Mouse (Mus musculus): ENCODE measurements around the gene Iqub. TPM values are rescaled to one million over a fixed set of nuclear protein-coding genes. Genes with fewer than 3 reads are reported as not detected.
A peak's percentile ranks its signal among the peaks of the same experiment; 100 is the strongest.

Gene Iqub
- total and polyA plus RNA-seq, 2 experiments: not detected

DNA sequence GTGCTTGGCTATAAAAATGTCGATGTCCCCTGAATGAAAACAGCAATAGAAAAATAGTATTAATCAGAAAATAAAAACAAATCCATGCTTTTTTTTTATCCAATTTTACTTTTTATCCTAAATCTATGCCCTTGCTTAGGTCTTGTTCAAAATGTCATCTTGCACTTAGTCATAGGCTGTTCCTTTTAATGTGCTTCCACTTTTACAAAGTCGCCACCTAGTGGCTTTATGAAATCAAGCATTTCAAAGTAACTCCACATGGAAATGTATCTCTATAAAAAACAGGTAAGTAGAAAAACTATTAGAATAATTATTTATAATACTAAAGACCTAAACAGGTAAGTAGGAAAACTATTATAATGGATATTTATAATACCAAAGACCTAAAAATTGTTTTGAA, 1.3 kb upstream of the Iqub start:
- 46% methylated on average over 2 of the region's 2 CpGs for WGBS
- H3K27ac ChIP-seq (replicated peaks; ENCODE audit: insufficient read depth, low read depth, low read length): no peak overlapping the region
- H3K9ac ChIP-seq (ENCODE audit: low read depth, low read length): no peak overlapping the region
- no peaks in the 10 kb centered on the region for H3K4me1 ChIP-seq (ENCODE audit: control insufficient read depth, insufficient read depth, low read length)
- H3K4me3 ChIP-seq (ENCODE audit: insufficient read depth, low read depth, low read length): no peak overlapping the region
- peak; percentile 30 for DNase-seq (ENCODE audit: extremely low read depth, low read depth, low spot score)
- H3K79me2 ChIP-seq (ENCODE audit: control insufficient read depth, insufficient read depth, low read length): no peaks in the 10 kb centered on the region
- no peak for TF ChIP-seq POLR2A (IDR thresholded peaks at IDR 0.05; ENCODE audit: extremely low read depth, insufficient read depth, low read length)
- TF ChIP-seq CTCF (IDR thresholded peaks at IDR 0.05; ENCODE audit: low read depth, low read length): peak; percentile 42; the same call in 1 of the 2 replicates
- H3K27me3 ChIP-seq (ENCODE audit: control insufficient read depth, insufficient read depth, low read length): no peaks in the 10 kb centered on the region
- peaks cover 23% of the 10 kb centered on the region for H3K36me3 ChIP-seq (ENCODE audit: control insufficient read depth, insufficient read depth, low read length)

DNA sequence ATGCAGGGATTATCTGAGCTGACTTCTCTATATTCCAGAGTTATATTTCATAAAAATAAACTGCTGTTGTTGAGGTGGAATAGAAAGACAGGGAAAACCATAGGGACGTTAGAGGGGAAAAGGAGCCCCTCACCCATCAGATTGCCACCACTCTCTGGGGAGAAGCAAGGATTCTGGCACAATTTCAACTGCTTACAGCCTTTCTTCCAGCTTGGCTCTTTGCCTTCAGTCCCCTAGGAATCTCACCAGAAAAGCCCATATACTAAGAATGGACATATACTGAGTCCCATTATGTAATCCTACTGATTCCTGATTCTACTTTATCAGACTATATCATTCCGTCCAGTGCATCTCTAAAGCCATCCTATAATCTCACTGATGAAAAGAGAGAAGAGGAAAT, 10.7 kb downstream of the Iqub start:
- TF ChIP-seq POLR2A (IDR thresholded peaks at IDR 0.05; ENCODE audit: extremely low read depth, insufficient read depth, low read length) (no peak), CTCF (IDR thresholded peaks at IDR 0.05; ENCODE audit: low read depth, low read length) (no peak)
- 75% methylated on average over 2 of the region's 2 CpGs for WGBS
- no peak overlapping the region for H3K4me3 ChIP-seq (ENCODE audit: insufficient read depth, low read depth, low read length)
- H3K9ac ChIP-seq (ENCODE audit: low read depth, low read length): no peak overlapping the region
- H3K27ac ChIP-seq (replicated peaks; ENCODE audit: insufficient read depth, low read depth, low read length): no peak overlapping the region
- no peaks in the 10 kb centered on the region for H3K27me3 ChIP-seq (ENCODE audit: control insufficient read depth, insufficient read depth, low read length)
- no peaks in the 10 kb centered on the region for H3K79me2 ChIP-seq (ENCODE audit: control insufficient read depth, insufficient read depth, low read length)
- no peaks in the 10 kb centered on the region for H3K4me1 ChIP-seq (ENCODE audit: control insufficient read depth, insufficient read depth, low read length)
- no peak for DNase-seq (ENCODE audit: extremely low read depth, low read depth, low spot score)
- no peaks in the 10 kb centered on the region for H3K36me3 ChIP-seq (ENCODE audit: control insufficient read depth, insufficient read depth, low read length)

DNA sequence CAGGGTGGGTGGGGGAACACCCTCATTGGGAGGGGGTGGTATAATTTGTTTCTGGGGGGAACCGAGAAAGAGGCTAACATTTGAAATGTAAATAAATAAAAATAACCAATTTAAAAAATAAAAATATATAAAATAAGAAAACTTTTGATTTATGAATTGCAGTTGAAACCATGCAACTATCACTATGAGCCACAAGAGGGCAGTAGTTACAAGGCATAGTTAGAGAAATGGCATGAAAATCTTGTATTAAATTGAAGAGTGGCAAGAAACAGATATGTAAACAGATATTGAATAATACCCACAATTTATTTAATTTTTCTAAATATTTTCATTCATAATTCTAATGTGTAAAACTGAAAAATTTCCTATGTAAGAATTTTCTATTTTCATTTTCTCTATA, 24.5 kb downstream of the Iqub start:
- Histone ChIP-seq H3K27me3 (ENCODE audit: control insufficient read depth, insufficient read depth, low read length) (no peaks in the 10 kb centered on the region), H3K9ac (ENCODE audit: low read depth, low read length) (no peak overlapping the region), H3K36me3 (ENCODE audit: control insufficient read depth, insufficient read depth, low read length) (no peaks in the 10 kb centered on the region), H3K4me1 (ENCODE audit: control insufficient read depth, insufficient read depth, low read length) (no peaks in the 10 kb centered on the region), H3K4me3 (ENCODE audit: insufficient read depth, low read depth, low read length) (no peak overlapping the region), H3K79me2 (ENCODE audit: control insufficient read depth, insufficient read depth, low read length) (no peaks in the 10 kb centered on the region), H3K27ac (replicated peaks; ENCODE audit: insufficient read depth, low read depth, low read length) (no peak overlapping the region)
- TF ChIP-seq CTCF (IDR thresholded peaks at IDR 0.05; ENCODE audit: low read depth, low read length) (peak; percentile 46), POLR2A (IDR thresholded peaks at IDR 0.05; ENCODE audit: extremely low read depth, insufficient read depth, low read length) (no peak)
- 8% methylated on average over 1 of the region's 1 CpGs for WGBS
- peak; percentile 20 for DNase-seq (ENCODE audit: extremely low read depth, low read depth, low spot score)

DNA sequence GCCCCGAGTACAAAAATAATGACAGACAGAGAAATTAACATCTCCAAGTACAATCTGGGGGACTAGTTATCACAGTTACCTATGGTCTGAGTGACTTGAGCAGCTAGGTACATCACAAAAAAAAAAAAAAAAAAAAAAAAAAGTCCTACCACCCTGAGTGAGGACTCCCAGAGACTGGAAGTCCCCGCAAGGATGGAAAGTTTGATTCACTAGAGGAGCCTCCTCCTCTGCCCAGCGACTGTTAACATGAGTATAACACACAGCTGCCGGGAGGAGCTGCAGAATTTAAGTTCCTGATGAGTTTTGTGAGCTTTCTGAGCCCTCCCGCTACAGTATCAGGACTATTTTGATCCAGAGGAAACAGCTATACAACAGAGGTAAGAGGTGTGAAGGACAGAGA, 28.3 kb downstream of the Iqub start:
- Histone ChIP-seq H3K4me3 (ENCODE audit: insufficient read depth, low read depth, low read length) (no peak overlapping the region), H3K36me3 (ENCODE audit: control insufficient read depth, insufficient read depth, low read length) (no peaks in the 10 kb centered on the region), H3K27ac (replicated peaks; ENCODE audit: insufficient read depth, low read depth, low read length) (no peak overlapping the region), H3K4me1 (ENCODE audit: control insufficient read depth, insufficient read depth, low read length) (no peaks in the 10 kb centered on the region), H3K27me3 (ENCODE audit: control insufficient read depth, insufficient read depth, low read length) (no peaks in the 10 kb centered on the region), H3K9ac (ENCODE audit: low read depth, low read length) (no peak overlapping the region), H3K79me2 (ENCODE audit: control insufficient read depth, insufficient read depth, low read length) (no peaks in the 10 kb centered on the region)
- TF ChIP-seq POLR2A (IDR thresholded peaks at IDR 0.05; ENCODE audit: extremely low read depth, insufficient read depth, low read length) (no peak), CTCF (IDR thresholded peaks at IDR 0.05; ENCODE audit: low read depth, low read length) (no peak)
- no peak for DNase-seq (ENCODE audit: extremely low read depth, low read depth, low spot score)
- 64% methylated on average over 5 of the region's 5 CpGs for WGBS

DNA sequence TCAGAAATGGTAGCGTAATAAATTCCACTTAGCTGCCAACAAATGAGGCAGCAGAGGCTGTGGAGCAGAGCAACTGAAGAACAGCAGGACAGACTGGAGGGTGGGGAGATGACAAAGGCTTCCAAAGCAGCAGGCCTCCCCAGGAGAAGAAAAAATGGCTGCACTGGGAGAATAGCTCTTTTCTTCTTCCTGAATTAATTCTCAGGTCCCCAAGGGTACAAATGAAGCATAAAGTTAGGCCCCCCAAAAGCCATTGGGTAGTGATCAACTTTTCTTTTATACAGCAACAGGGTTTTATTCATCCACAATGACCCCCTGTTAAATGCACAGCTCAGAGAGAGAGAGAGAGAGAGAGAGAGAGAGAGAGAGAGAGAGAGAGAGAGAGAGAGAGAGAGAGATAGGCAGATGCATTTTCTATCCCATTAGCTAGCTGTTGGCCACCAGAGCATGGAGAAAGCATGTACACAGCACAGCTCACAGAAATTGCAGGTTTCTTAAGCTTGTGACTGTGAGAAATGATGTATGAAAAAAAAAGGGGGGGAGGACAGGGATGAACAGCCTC, 44.2 kb downstream of the Iqub start:
- Histone ChIP-seq H3K27me3 (ENCODE audit: control insufficient read depth, insufficient read depth, low read length) (no peaks in the 10 kb centered on the region), H3K27ac (replicated peaks; ENCODE audit: insufficient read depth, low read depth, low read length) (no peak overlapping the region), H3K79me2 (ENCODE audit: control insufficient read depth, insufficient read depth, low read length) (no peaks in the 10 kb centered on the region), H3K36me3 (ENCODE audit: control insufficient read depth, insufficient read depth, low read length) (no peaks in the 10 kb centered on the region), H3K4me1 (ENCODE audit: control insufficient read depth, insufficient read depth, low read length) (no peaks in the 10 kb centered on the region), H3K9ac (ENCODE audit: low read depth, low read length) (no peak overlapping the region), H3K4me3 (ENCODE audit: insufficient read depth, low read depth, low read length) (no peak overlapping the region)
- DNase-seq (ENCODE audit: extremely low read depth, low read depth, low spot score): no peak
- no peak for TF ChIP-seq POLR2A (IDR thresholded peaks at IDR 0.05; ENCODE audit: extremely low read depth, insufficient read depth, low read length)
- TF ChIP-seq CTCF (IDR thresholded peaks at IDR 0.05; ENCODE audit: low read depth, low read length): no peak
- WGBS: 80% methylated on average over 1 of the region's 1 CpGs

DNA sequence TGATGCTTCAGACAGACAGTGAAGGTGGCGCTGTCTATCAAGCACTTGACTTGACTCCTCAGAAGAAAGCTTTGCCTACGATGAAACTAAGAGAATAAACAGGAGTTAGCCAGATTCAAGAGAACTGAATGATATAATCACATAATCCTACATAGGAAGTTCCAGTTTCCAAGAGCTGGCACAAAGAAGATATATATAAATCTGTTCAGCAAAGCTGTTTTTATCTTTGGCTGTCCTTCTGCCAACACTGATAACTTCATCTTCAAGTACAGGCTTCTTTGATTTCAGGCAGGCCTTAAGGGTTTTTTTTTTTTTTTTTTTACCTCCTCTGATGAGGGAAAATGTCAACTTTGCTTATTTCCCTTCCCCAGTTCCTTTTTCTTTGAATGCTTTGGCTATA, 44.7 kb downstream of the Iqub start:
- H3K79me2 ChIP-seq (ENCODE audit: control insufficient read depth, insufficient read depth, low read length): no peaks in the 10 kb centered on the region
- no peaks in the 10 kb centered on the region for H3K36me3 ChIP-seq (ENCODE audit: control insufficient read depth, insufficient read depth, low read length)
- H3K4me3 ChIP-seq (ENCODE audit: insufficient read depth, low read depth, low read length): no peak overlapping the region
- WGBS: 89% methylated on average over 2 of the region's 2 CpGs
- TF ChIP-seq POLR2A (IDR thresholded peaks at IDR 0.05; ENCODE audit: extremely low read depth, insufficient read depth, low read length) (no peak), CTCF (IDR thresholded peaks at IDR 0.05; ENCODE audit: low read depth, low read length) (no peak)
- H3K27ac ChIP-seq (replicated peaks; ENCODE audit: insufficient read depth, low read depth, low read length): no peak overlapping the region
- DNase-seq (ENCODE audit: extremely low read depth, low read depth, low spot score): no peak
- H3K27me3 ChIP-seq (ENCODE audit: control insufficient read depth, insufficient read depth, low read length): no peaks in the 10 kb centered on the region
- H3K4me1 ChIP-seq (ENCODE audit: control insufficient read depth, insufficient read depth, low read length): no peaks in the 10 kb centered on the region
- no peak overlapping the region for H3K9ac ChIP-seq (ENCODE audit: low read depth, low read length)
